Mouse (Mus musculus) megakaryocyte progenitor cell, adult 5-6 weeks (primary cell): Measurements from ENCODE around the gene Commd1. TPM values are rescaled to one million over a fixed set of nuclear protein-coding genes. Genes with fewer than 3 reads are reported as not detected.

Experiments used
- ATAC-seq: replicated peaks from 2 replicates; pipeline ENCODE4 v1.8.0; 2016; ENCODE audit warnings: mild to moderate bottlenecking, moderate TSS enrichment, inconsistent platforms; ENCODE audit not compliant: poor library complexity
- total RNA-seq, 2 experiments: library from RNA; stranded (forward) in 1 of 2; stranded (reverse) in 1 of 2; fragments of 157-497, 149-512 nt in 1 of 2; fragments of 200-1000 nt in 1 of 2; gene quantifications; 2 replicates each; pipeline versions ENCODE4 v1.2.3 to v1.2.4; 2015 to 2017

The Commd1 gene
- total RNA-seq, 2 experiments from 2014 or later = 89.6 to 141 TPM

DNA sequence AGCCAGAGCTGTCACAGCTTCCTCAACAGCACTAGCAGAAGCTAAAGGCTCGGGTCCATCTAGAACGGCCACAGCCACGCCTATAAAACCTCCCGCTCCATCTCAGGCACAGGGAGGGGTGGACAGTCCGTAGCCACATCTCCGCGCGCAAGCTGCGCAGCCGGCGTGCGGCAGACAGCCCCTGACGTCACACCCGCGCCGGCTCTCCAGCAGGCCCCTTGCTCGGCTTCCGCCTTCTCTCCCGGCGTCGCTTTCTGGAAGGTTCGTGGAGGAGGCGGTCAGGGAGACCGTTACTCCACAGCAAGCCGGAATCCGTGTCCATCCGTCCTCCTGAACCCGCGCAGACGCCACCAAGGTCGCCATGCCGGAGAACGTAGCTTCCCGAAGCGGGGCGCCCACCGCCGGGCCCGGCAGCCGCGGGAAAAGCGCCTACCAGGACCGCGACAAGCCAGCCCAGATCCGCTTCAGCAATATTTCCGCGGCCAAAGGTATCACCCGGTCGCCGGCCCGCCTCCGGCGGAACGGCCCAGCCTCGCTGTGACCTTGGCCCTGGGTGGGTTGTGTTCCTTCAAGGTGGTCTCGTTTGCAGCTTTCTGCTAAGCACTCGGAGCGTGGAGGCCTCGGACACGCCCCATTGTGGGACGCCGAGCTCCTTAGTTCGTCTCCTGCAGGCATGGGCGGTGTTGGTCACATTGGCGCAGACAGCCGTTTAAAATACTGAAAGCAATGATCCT is 8.4 kb upstream of the Commd1 start, which contains the start of gene Cct4:
Gene Cct4, plus strand, starts transcription at position 127 of the 734 bp plus-strand sequence.
- ATAC-seq = peak; percentile 94

DNA sequence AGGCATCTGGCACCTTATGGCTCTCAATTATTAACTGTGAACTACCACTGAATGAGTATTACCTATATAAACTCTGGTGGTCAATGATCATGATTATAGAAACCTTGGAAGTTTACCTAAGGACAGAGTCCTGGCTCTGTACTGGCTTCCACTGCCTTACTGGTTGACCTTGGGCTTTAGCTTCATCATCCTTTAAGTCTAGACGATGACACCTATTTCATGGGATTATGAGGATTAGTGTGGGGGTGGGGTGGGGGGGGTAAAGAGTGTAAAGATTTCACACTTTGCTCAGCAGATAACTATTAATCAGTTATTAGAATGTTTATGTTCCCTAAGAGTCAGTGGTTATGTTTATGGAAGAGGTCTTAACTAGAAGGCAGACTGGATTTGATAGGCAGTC is 7.6 kb upstream of the Commd1 start:
- no peak for ATAC-seq

- peak; percentile 45 for ATAC-seq
Measured at GRCm38 (mm10) chr11:22987357-22987756, 5.2 kb upstream of the Commd1 start.

DNA sequence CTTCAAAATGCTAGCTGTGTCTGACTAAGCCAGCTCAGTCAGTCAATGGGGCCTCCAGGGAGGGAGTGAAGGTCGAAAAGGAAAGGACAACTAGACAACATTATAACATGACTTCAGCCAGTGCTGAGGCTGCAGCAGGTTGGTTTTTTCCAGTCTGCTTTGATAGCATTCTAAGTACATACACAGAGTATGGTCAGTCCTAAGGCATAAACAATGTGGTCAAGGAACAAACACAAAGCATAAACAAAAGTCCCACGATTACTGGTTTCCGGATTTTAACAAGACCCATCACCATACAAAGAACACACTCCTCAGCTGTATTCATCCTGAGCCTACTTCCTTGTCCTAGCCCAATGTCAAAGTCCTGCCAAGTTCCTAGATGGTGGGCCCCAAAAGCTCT is 3.3 kb upstream of the Commd1 start:
- no peak for ATAC-seq

- ATAC-seq = no peak
Measured at GRCm38 (mm10) chr11:22982846-22983245, 664 bp upstream of the Commd1 start.

- peak; percentile 20 for ATAC-seq
Measured at GRCm38 (mm10) chr11:22981543-22981950, 635 bp downstream of the Commd1 start.

DNA sequence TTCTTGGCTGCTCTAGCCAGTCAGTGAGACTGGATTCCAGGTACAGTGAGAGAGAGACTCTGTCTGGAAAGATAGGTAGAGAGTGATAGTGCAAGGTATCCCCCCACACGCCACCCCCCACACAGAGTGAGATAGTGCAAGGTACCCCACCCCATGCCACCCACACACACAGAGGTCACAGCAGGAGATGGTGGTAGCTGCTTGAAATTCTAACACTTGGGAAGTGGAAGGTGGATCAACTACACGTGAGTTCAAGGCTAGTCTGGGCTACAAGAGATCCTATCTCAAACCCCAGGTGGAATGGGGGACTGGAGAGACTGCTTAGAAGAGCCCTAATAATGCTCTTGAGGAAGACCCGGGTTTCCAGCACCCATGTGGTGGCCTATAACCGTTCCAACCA is 1.1 kb downstream of the Commd1 start:
- no peak for ATAC-seq

- ATAC-seq = peak; percentile 44
Measured at GRCm38 (mm10) chr11:22979221-22979620, 3.0 kb downstream of the Commd1 start.

- no peak for ATAC-seq
Measured at GRCm38 (mm10) chr11:22978711-22979110, 3.5 kb downstream of the Commd1 start.

- no peak for ATAC-seq
Measured at GRCm38 (mm10) chr11:22978215-22978614, 4.0 kb downstream of the Commd1 start.

DNA sequence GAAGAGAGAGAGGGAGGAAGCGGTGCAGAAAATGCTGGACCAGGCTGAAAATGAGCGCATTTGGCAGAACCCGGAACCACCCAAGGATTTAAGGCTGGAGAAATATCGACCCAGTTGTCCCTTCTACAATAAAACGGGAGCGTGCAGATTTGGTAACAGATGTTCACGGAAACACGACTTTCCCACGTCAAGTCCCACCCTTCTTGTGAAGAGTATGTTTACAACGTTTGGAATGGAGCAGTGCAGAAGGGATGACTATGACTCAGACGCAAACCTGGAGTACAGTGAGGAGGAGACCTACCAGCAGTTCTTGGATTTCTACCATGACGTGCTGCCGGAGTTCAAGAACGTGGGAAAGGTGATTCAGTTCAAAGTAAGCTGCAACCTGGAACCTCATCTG is 8.6 kb downstream of the Commd1 start:
- no peak for ATAC-seq

DNA sequence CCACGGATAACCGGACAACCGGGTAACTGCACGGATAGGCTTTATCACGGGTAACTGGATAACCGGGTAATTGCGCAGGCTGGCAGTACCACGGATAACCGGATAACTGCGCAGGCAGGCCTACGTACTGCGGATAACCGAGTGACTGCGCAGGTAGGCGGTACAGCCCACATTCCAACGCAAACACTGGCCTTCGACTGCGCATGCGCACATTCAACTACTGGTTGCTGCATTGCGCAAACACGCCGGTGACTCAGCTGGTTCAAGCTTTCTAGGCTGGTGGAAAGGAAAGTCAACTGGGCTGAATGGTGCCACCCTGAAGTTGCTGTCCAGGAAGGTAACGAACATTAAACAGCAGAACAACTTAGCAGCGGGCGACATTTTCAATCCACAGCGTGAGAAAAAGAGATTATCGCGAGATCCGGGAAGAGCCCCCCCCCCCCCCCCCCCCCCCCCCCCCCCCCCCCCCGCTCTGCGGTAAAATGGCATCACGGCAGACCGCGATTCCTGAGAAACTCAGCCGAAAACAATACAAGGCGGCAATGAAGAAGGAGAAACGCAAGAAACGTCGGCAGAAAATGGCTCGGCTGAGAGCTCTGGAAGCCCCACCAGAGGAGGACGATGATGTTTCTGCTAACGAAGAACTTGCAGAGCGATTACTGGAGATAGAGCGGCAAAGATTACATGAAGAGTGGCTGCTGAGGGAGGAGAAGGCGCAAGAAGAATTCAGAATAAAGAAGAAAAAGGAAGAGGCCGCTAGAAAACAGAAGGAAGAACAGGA is 9.2 kb downstream of the Commd1 start:
- ATAC-seq = peak; percentile 53

DNA sequence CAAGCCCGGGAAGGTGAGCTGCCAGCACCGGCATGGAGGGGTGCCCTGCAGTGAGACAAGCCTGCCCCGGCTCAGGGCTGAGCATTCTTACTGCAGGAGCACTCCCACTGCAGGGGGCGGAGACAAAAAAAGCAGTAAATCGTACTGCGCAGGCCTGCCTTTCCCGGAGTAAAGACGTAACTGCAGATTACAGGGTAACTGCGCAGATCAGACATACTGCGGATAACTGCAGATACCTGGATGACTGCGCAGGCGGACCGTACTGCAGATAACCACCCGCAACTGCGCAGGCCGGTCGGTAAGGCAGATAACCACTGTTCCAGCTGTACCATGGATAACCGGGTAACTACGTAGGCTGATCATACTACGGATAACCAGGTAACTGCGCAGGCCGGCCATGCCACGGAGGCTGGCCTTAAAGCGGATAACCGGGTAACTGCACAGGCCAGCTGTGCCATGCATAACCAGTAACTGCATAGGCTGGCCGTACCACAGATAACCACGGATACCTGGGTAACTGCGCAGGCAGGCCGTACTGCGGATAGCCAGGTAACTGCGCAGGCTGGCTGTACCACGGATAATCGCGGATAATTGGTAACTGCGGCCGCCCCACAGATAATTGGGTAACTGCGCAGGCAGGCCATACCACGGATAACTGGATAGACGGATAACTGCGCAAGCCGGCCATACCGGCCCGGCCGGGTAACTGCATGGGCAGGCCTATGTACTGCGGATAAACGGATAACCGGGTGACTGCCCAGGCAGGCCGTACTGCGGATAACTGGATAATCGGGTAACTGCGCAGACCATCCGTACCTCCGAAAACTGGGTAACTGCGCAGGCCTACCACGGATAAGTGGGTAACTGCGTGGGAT is 10.1 kb downstream of the Commd1 start, which contains the start of gene Zrsr1:
Gene Zrsr1, plus strand, starts transcription at position 171 of the 875 bp plus-strand sequence.
- peak; percentile 70 for ATAC-seq

- no peak for ATAC-seq
Measured at GRCm38 (mm10) chr11:22970546-22970945, 11.6 kb downstream of the Commd1 start.

DNA sequence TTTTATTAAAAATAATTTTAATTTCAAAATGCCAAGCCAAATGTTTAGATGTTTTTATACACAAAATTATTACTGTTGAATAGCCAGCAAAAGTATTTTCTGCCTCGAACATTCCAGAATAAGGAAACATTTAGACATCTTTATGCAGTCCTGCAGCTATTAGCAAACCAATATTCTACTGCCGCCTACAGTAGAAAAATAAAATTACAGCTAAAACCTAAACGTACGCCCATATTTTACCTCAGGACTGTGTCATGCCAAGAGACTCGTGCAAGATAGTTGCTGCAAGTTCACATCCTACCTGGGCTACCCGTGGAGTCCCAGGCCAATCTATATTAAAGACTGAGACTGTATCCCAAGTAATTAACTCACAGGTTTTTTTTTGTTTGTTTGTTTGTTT is 12.7 kb downstream of the Commd1 start:
- ATAC-seq = peak; percentile 45

DNA sequence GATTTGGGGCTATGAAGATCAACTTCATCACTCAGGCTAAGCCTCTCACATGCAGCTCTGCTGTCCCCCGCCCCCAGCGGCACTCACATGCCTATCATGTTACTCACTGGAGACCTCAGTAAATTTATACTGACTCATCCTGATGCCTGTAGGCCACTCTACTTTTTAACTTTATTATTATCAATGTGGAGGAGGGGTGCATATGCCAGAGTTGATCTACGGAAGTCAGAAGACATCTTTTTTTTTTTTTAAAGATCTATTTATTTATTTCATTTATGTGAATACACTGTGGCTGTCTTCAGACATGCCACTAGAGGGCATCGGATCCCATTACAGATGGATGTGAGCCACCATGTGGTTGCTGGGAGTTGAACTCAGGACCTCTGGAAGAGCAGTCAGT is 16.7 kb downstream of the Commd1 start:
- ATAC-seq = 0 out of 2 replicates have a peak, but pooled peaks have one; percentile 14

DNA sequence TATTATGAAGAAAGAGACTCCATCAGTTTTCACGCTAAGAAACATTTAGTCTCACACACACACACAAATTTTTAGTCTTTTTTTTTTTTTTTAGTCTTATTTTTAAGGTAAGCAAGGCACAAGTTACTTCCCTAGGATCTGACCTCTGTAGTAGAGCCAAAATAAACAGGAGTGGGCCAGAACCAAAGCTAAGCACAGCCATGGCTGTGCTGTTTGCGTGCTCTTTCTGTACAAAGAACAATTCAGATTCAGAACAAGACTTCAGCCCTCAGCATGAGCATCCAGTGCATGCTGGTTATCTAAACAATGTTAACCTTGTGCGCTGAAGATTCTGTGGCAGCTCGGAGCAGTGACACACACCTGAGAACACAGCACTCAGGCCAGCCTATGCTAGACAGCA is 17.8 kb downstream of the Commd1 start:
- ATAC-seq = no peak

DNA sequence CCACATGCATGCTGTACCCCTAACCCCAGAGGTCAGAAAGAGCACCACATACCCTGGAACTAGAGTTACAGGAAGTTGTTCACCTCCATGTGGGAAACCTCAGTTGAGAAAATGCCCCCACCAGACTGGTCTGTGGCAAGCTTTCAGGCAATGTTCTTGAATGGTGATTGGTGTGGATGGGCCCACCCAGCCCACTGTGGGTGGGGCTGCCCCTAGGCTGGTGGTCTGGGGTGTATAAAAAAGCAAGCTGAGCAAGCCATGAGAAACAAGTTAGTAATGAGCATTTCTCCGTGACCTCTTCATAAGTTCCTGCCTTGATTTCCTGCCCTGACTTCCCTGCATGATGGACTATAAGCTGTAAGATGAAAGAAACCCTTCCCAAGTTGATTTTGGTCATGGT is 20.1 kb downstream of the Commd1 start:
- ATAC-seq = 0 out of 2 replicates have a peak, but pooled peaks have one; percentile 44

DNA sequence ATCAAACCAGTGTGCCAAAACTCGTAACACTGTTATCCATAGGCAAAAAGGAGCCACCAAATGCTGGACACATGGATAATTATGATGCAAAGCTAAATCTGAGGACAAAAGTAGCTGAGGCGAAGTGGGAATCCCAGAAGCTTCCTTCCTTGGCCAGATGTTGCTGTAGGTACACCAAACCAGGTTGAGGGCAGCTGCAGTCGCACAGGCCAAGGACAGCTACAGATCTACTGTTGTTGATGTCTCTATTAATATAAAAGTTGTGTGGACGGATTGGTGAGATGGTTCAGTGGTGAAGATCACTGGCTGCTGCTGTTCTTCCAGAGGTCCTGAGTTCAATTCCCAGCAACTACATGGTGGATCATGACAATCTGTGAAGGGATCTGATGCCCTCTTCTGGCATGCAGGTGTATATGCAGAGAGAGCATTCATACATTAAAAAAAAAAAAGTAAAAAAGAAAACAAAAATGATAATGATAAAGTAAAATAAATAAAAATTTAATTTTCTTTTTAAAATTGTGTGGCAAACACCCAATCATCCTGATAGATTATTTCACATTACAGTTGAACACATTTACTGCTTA is 24.3 kb downstream of the Commd1 start:
- ATAC-seq = no peak

DNA sequence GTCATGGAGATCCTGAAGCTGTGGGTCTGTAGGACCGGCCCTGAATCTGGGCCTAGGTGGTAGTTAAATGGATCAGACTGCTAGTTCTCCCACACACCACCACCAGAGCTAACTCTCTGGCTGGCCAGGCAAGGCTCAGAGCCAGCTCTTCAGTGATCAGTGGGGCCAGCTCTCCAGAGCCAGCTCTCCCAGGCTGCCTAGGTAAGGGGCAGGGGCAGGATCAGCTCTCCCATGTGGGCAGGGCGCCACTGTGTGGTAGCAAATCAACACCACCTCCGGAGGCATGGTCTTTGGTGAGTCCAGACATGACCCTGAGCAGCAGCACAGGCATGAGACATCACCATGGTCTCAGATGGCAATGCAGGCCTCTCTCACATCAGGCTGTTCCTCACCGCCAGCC is 25.4 kb downstream of the Commd1 start:
- peak; percentile 97 for ATAC-seq

DNA sequence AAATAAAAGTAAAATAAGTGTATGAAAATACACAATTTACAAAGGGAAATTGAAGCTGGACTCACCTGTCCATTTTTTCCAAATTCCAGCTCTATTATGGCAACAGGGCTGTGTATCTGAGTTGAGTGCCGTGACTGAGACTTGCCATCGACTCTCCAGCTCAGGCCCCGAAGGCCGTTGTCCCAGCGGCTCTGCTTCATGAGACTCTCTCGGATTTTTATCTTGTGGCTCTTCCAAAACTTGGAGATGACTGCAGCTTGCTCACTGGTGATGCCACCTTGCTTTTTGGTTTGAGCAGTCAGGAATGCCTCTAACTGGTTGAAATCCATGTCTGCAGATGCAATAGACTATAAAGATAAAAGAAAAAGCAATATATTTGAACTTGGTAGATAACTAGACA is 25.8 kb downstream of the Commd1 start:
- no peak for ATAC-seq
